Mouse (Mus musculus): ENCODE measurements at regions not wholly inside any gene's neighbourhood (a gene's known extent, or its start where the extent isn't known, plus 50 kb on each side); places are given as distances from the start of the nearest gene placed in this dataset.
A peak's percentile ranks its signal among the peaks of the same experiment; 100 is the strongest.

DNA sequence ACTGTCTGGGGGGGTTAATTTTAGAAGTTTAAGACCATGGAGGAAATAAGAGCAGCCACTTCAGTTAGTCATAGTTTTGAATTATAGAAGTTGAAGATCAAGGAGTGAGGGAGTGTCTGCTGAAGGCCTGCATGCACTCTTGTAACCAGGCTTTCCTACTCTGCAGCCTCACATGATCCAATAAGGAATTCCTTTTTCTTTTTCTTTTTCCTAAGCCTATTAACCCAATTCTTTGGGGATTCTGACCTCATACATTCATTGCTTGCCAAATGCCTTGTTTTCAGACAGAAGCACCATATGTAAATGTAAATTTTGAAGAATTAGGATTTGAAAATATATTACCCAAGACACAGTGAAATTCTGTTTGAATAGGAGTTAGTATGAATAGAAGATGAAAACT lies 685.9 kb upstream of the Rgs18 start:
- TF ChIP-seq GATA1 (IDR thresholded peaks at IDR 0.05; ENCODE audit: low read length): no peak

DNA sequence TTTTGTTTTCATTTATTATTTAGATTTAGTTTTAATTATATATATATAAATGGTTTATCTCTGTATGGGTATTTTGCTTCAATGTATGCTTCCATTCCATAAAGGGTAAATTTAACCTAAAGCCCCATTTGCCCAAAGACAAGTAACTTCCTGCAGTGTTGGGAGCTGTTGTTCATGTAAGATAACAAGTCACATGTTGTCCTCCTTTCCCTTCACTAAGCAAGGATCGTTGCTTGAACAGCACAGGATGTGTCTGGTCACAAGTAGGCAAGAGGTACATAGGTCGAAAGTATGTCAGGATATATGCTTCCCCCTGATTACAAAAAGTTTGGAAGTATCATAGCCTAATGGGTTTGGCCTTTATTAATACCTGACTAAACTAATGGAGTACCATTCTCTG lies 680.3 kb upstream of the Rgs18 start:
- TF ChIP-seq GATA1 (IDR thresholded peaks at IDR 0.05; ENCODE audit: low read length): peak; percentile 26

Data from G1E-ER4 (cell line).